Mouse (Mus musculus): ENCODE data around the gene Cabp2.
A peak's percentile ranks its signal among the peaks of the same experiment; 100 is the strongest.
"Not testable (repeated sequence)": the region's sequence is repeated elsewhere in the genome, so short reads cannot be mapped to it uniquely, and the experiment has no call there.

Gene Cabp2

GRCm38 (mm10) chr19:4100718-4101261, 19.4 kb downstream of the Cabp2 start:
- DNase-seq (ENCODE audit: low spot score in 2 of 2) = peak; percentile 68 to 78

- DNase-seq (ENCODE audit: low spot score in 2 of 2) = no peak
Observed at GRCm38 (mm10) chr19:4101466-4101865, 20.1 kb downstream of the Cabp2 start.

- no peak for DNase-seq (ENCODE audit: low spot score in 2 of 2)
Observed at GRCm38 (mm10) chr19:4102049-4102448, 20.7 kb downstream of the Cabp2 start.

GRCm38 (mm10) chr19:4102626-4103025, 21.2 kb downstream of the Cabp2 start:
- no peak for DNase-seq (ENCODE audit: low spot score in 2 of 2)

- no peak for DNase-seq (ENCODE audit: low spot score in 2 of 2)
Observed at GRCm38 (mm10) chr19:4103294-4103693, 21.9 kb downstream of the Cabp2 start.

- no peak for DNase-seq (ENCODE audit: low spot score in 2 of 2)
Observed at GRCm38 (mm10) chr19:4103792-4104191, 22.4 kb downstream of the Cabp2 start.

- DNase-seq (ENCODE audit: low spot score in 2 of 2) = no peak
Observed at GRCm38 (mm10) chr19:4104675-4105194, 23.4 kb downstream of the Cabp2 start.

- no peak for DNase-seq (ENCODE audit: low spot score in 2 of 2)
Observed at GRCm38 (mm10) chr19:4106654-4107053, 25.3 kb downstream of the Cabp2 start.

- no peak for DNase-seq (ENCODE audit: low spot score in 2 of 2)
Observed at GRCm38 (mm10) chr19:4108535-4108934, 27.2 kb downstream of the Cabp2 start.

GRCm38 (mm10) chr19:4112063-4112960, 30.9 kb downstream of the Cabp2 start:
- no peak for DNase-seq (ENCODE audit: low spot score in 2 of 2)

- peak; percentile 85 to 86 for DNase-seq (ENCODE audit: low spot score in 2 of 2)
Observed at GRCm38 (mm10) chr19:4113186-4113805, 31.9 kb downstream of the Cabp2 start.

GRCm38 (mm10) chr19:4113806-4114230, 32.4 kb downstream of the Cabp2 start:
- DNase-seq (ENCODE audit: low spot score in 2 of 2) = no peak

GRCm38 (mm10) chr19:4114551-4114950, 33.2 kb downstream of the Cabp2 start:
- DNase-seq (ENCODE audit: low spot score in 2 of 2) = no peak

- no peak for DNase-seq (ENCODE audit: low spot score in 2 of 2)
Observed at GRCm38 (mm10) chr19:4115144-4115543, 33.8 kb downstream of the Cabp2 start.

GRCm38 (mm10) chr19:4115816-4116215, 34.4 kb downstream of the Cabp2 start:
- DNase-seq (ENCODE audit: low spot score in 2 of 2) = no peak

GRCm38 (mm10) chr19:4117006-4117405, 35.6 kb downstream of the Cabp2 start:
- DNase-seq (ENCODE audit: low spot score in 2 of 2) = no peak

GRCm38 (mm10) chr19:4118350-4118749, 37.0 kb downstream of the Cabp2 start:
- DNase-seq (ENCODE audit: low spot score in 2 of 2) = no peak

GRCm38 (mm10) chr19:4119716-4120487, 38.5 kb downstream of the Cabp2 start:
- DNase-seq (ENCODE audit: low spot score in 2 of 2) = no peak

GRCm38 (mm10) chr19:4120496-4120895, 39.1 kb downstream of the Cabp2 start:
- DNase-seq (ENCODE audit: low spot score in 2 of 2) = no peak

- peak; percentile 97 to 98 for DNase-seq (ENCODE audit: low spot score in 2 of 2)
Observed at GRCm38 (mm10) chr19:4121097-4121805, 39.9 kb downstream of the Cabp2 start.

- DNase-seq (ENCODE audit: low spot score in 2 of 2) = not testable (repeated sequence)
Observed at GRCm38 (mm10) chr19:4121896-4122295, 40.5 kb downstream of the Cabp2 start.
